Mouse (Mus musculus) fibroblast of lung, adult 2 months (primary cell): ENCODE results near the gene Ints1.

Experiments
- DNase-seq: peaks from one replicate; pipeline ENCODE4 v3.0.0-alpha.2; 2011; ENCODE audit warnings: low read depth

Gene Ints1

DNA sequence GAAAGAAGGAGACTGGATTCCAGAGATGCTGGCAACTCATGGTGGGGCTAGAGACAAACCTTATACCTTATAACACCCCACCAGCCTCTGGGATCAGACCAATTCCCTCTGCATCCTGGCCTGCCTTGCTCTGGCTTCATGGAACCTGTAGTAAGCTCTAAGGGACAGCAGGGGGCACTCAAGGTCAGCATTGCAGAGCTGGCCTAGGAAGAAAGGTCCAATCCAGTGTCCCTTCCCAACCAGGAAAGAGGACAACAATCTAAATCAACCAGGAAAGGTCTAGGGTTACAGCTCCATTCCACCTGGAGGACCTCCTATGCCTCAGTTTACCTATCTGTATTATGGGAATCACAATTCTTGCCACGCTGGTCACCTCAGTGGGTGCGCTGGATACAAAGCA is 57.8 kb downstream of the Ints1 start:
- DNase-seq = no peak

DNA sequence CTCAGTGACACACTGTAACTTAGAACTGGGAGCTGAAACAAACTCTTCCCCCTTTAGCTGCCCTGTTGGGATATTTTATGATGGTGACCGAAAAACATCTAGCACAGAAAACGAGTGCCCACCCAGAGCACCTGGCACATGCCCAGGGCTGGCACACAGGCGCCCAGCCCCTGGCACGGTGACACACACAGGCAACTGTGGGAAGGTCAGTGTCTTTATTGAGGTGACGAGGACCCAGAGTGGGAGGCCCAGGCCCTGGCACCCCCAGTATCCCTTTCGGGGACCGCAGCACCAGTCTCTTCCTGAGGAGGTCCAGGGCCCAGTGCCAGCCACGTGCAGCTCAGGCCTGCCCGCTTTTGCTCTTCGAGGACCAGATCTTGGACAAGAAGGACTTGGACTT is 69.0 kb downstream of the Ints1 start:
- DNase-seq = no peak

DNA sequence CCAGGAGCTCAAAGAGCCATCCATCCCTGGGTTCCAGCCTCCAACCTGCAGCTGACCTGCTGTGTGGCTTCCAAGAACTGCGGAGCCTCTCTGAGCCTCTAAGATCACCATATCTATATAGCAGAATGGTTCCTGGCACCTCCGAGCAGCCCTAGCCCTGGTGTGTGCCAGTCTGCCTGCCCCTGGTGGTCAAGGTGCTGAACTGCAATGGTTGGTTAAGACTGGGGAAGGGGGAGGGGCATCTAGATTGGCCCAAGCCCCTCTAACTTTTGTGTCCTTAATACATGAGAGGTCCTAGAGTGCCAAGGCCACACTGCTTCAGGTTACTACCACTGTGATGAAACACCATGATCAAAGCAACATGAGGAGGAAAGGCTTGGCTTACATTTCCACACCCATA is 72.6 kb downstream of the Ints1 start:
- no peak for DNase-seq

DNA sequence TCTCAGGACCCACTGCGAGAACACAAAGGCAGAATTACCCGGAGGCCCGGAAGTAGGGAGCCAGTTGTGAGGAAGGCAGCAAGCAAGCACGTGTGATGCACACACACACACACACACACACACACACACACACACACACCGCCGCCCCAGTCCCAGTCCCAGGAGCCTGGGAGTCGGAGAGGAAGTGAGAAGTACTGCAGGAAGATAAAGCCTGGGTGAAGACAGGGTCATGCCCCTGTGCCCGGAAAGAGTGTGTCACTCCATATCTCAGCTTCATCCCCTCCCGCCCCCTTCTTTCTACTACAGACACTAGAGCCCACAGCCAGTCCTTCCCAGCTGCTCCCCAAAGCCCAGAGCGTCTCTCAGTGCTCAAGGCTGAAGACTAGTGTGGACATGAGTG is 73.2 kb downstream of the Ints1 start:
- no peak for DNase-seq
